22 mouse cellular contexts compared by ENCODE assay signal in the genomic region with DNA sequence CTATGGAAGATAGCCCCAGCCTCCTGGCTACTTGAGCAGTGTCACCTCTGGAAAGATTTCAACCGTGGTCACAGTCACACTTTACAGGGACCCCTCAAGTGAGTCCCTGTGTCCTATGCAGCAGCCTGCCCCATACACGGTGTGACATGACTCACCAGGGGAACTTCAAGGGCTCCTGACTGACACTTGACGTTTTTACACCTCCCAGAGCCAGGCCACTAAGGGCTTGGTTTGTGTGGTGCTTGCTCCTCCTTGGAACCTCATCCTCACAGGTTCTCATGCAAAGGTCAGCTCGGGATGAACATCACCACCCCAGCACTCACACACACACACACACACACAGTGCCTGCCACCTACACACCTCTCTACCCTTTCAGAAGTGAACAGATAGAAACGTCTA. TPM values are rescaled to one million over a fixed set of nuclear protein-coding genes. Genes with fewer than 3 reads are reported as not detected.
DNase-seq lines count a peak whose midpoint lies in the region; ATAC-seq and TF ChIP-seq lines count a peak whose summit lies in the region.
"Had no signal": no experiment of that assay in that cellular context is flagged by ENCODE, and none has a peak within 500 bp of the region (broad histone marks: within the 10 kb centered on the region; RNA-seq: fewer than 3 reads in every experiment).

No protein-coding gene starts in this region.

- no peaks in the 10 kb centered on the region for H3K9me3 ChIP-seq in heart, embryonic 16.5 days (replicated peaks; ENCODE audit: control insufficient read depth, low read length)
- H3K9me3 ChIP-seq in lung, embryonic 14.5 days (ENCODE audit: low read depth, low read length), result no peaks in the 10 kb centered on the region
- no peaks in the 10 kb centered on the region for H3K9me3 ChIP-seq in limb, embryonic 15.5 days
- no peaks in the 10 kb centered on the region for H3K9me3 ChIP-seq in stomach, postnatal 0 days (ENCODE audit: control insufficient read depth, low read length)
- H3K9me3 ChIP-seq in midbrain, embryonic 10.5 days (replicated peaks), result no peaks in the 10 kb centered on the region
- H3K9me3 ChIP-seq: embryonic facial prominence, embryonic 10.5 days; forebrain, embryonic 15.5 days; hindbrain, embryonic 13.5 days; liver, embryonic 13.5 days; lung, embryonic 15.5 days; midbrain, embryonic 13.5 days had no signal

- DNase-seq in heart, adult 18-20 months, result no peak
- no peak for DNase-seq in lung, embryonic 14.5 days
- no peak for DNase-seq in lung, postnatal 25 days (ENCODE audit: low spot score)
- DNase-seq in stomach, postnatal 0 days (ENCODE audit: low spot score), result no peak
- DNase-seq in midbrain, embryonic 10.5 days (ENCODE audit: low spot score), result no peak
- DNase-seq: adrenal gland, adult 8-10 months; cerebellum, adult 11-12 months; cerebellum, postnatal 10 days; gastrocnemius, postnatal 10 days; heart, adult 11 months; heart, postnatal 10 days; kidney, postnatal 36 days; liver, embryonic 13.5 days; right cerebral cortex, postnatal 14 days; thymus, postnatal 25 days had no signal

- peaks cover 88% of the 10 kb centered on the region for H3K4me1 ChIP-seq in heart, embryonic 16.5 days (ENCODE audit: control insufficient read depth, insufficient read depth, low read length)
- H3K4me1 ChIP-seq in lung, embryonic 14.5 days (ENCODE audit: insufficient read depth), result peaks cover 37% of the 10 kb centered on the region
- H3K4me1 ChIP-seq in limb, embryonic 15.5 days, result peaks cover 58% of the 10 kb centered on the region
- H3K4me1 ChIP-seq in stomach, postnatal 0 days (replicated peaks; ENCODE audit: control insufficient read depth, insufficient read depth), result peaks cover 16% of the 10 kb centered on the region
- H3K4me1 ChIP-seq in midbrain, embryonic 10.5 days, result peaks cover 17% of the 10 kb centered on the region

- 0 out of 2 replicates have a peak overlapping the region, but pooled peaks have one; percentile 11 for H3K9ac ChIP-seq in heart, embryonic 16.5 days (ENCODE audit: low read length)
- 0 out of 2 replicates have a peak overlapping the region, but pooled peaks have one; percentile 10 for H3K9ac ChIP-seq in lung, embryonic 14.5 days
- no peak overlapping the region for H3K9ac ChIP-seq in limb, embryonic 15.5 days
- no peak overlapping the region for H3K9ac ChIP-seq in stomach, postnatal 0 days (ENCODE audit: low read length)
- H3K9ac ChIP-seq: forebrain, embryonic 15.5 days; hindbrain, embryonic 13.5 days; liver, embryonic 13.5 days; lung, embryonic 15.5 days; midbrain, embryonic 13.5 days had no signal

- H3K4me3 ChIP-seq in heart, embryonic 16.5 days (ENCODE audit: low read length), result no peak overlapping the region
- no peak overlapping the region for H3K4me3 ChIP-seq in lung, embryonic 14.5 days (ENCODE audit: low read depth, low read length)
- no peak overlapping the region for H3K4me3 ChIP-seq in limb, embryonic 15.5 days
- no peak overlapping the region for H3K4me3 ChIP-seq in stomach, postnatal 0 days (ENCODE audit: low read depth, low read length)
- H3K4me3 ChIP-seq in midbrain, embryonic 10.5 days, result no peak overlapping the region
- H3K4me3 ChIP-seq: embryonic facial prominence, embryonic 10.5 days; forebrain, embryonic 15.5 days; hindbrain, embryonic 13.5 days; liver, embryonic 13.5 days; lung, embryonic 15.5 days; midbrain, embryonic 13.5 days had no signal

- no peak overlapping the region for H3K4me2 ChIP-seq in heart, embryonic 16.5 days (ENCODE audit: low read depth, low read length)
- H3K4me2 ChIP-seq in lung, embryonic 14.5 days, result no peak overlapping the region
- no peak overlapping the region for H3K4me2 ChIP-seq in limb, embryonic 15.5 days
- no peak overlapping the region for H3K4me2 ChIP-seq in stomach, postnatal 0 days (replicated peaks; ENCODE audit: low read depth)
- H3K4me2 ChIP-seq: forebrain, embryonic 15.5 days; hindbrain, embryonic 13.5 days; liver, embryonic 13.5 days; lung, embryonic 15.5 days; midbrain, embryonic 13.5 days had no signal

- H3K27me3 ChIP-seq in heart, embryonic 16.5 days (ENCODE audit: control insufficient read depth, insufficient read depth, low read length), result no peaks in the 10 kb centered on the region
- H3K27me3 ChIP-seq in lung, embryonic 14.5 days (ENCODE audit: insufficient read depth, low read length), result no peaks in the 10 kb centered on the region
- H3K27me3 ChIP-seq in limb, embryonic 15.5 days, result no peaks in the 10 kb centered on the region
- H3K27me3 ChIP-seq in stomach, postnatal 0 days (ENCODE audit: control insufficient read depth, insufficient read depth, low read length), result no peaks in the 10 kb centered on the region
- no peaks in the 10 kb centered on the region for H3K27me3 ChIP-seq in midbrain, embryonic 10.5 days (ENCODE audit: low read depth, poor library complexity, severe bottlenecking)
- H3K27me3 ChIP-seq: forebrain, embryonic 15.5 days; hindbrain, embryonic 13.5 days; liver, embryonic 13.5 days; lung, embryonic 15.5 days; midbrain, embryonic 13.5 days had no signal

- TF ChIP-seq EP300 in stomach, postnatal 0 days (optimal IDR thresholded peaks at IDR 0.05), result no peak

- 35% methylated on average over 5 of the region's 5 CpGs for WGBS in heart, embryonic 16.5 days
- 31% methylated on average over 5 of the region's 5 CpGs for WGBS in lung, embryonic 14.5 days
- WGBS in limb, embryonic 15.5 days, result 46% methylated on average over 5 of the region's 5 CpGs
- WGBS in stomach, postnatal 0 days, result 49% methylated on average over 5 of the region's 5 CpGs
- 88% methylated on average over 5 of the region's 5 CpGs for WGBS in midbrain, embryonic 10.5 days

- no peaks in the 10 kb centered on the region for H3K36me3 ChIP-seq in heart, embryonic 16.5 days (ENCODE audit: control insufficient read depth, insufficient read depth)
- H3K36me3 ChIP-seq in lung, embryonic 14.5 days (ENCODE audit: insufficient read depth), result no peaks in the 10 kb centered on the region
- no peaks in the 10 kb centered on the region for H3K36me3 ChIP-seq in limb, embryonic 15.5 days
- no peaks in the 10 kb centered on the region for H3K36me3 ChIP-seq in stomach, postnatal 0 days (ENCODE audit: control insufficient read depth, insufficient read depth, low read length)
- no peaks in the 10 kb centered on the region for H3K36me3 ChIP-seq in midbrain, embryonic 10.5 days
- H3K36me3 ChIP-seq: embryonic facial prominence, embryonic 10.5 days; forebrain, embryonic 15.5 days; hindbrain, embryonic 13.5 days; lung, embryonic 15.5 days; midbrain, embryonic 13.5 days had no signal

- TF ChIP-seq CTCF in lung, embryonic 14.5 days (IDR thresholded peaks at IDR 0.05; ENCODE audit: low read depth), result no peak
- TF ChIP-seq CTCF in stomach, postnatal 0 days (IDR thresholded peaks at IDR 0.05; ENCODE audit: low read depth), result no peak

- no peak overlapping the region for H3K27ac ChIP-seq in heart, embryonic 16.5 days (ENCODE audit: low read length)
- H3K27ac ChIP-seq in lung, embryonic 14.5 days (ENCODE audit: low read depth), result no peak overlapping the region
- H3K27ac ChIP-seq in limb, embryonic 15.5 days, result peak overlapping the region; percentile 47; the same call in 1 of the 2 replicates
- H3K27ac ChIP-seq in stomach, postnatal 0 days (replicated peaks), result peak overlapping the region; percentile 30; the same call in 1 of the 2 replicates
- no peak overlapping the region for H3K27ac ChIP-seq in midbrain, embryonic 10.5 days (replicated peaks)
- H3K27ac ChIP-seq: embryonic facial prominence, embryonic 10.5 days; forebrain, embryonic 15.5 days; hindbrain, embryonic 13.5 days; liver, embryonic 13.5 days; lung, embryonic 15.5 days; midbrain, embryonic 13.5 days had no signal

- ATAC-seq in heart, embryonic 16.5 days (replicated peaks; ENCODE audit: extremely low read depth, insufficient read depth, low FRiP score), result no peak
- no peak for ATAC-seq in lung, embryonic 14.5 days (ENCODE audit: insufficient read depth)
- no peak for ATAC-seq in limb, embryonic 15.5 days (ENCODE audit: insufficient number of reproducible peaks, low FRiP score, low TSS enrichment, low read depth)
- no peak for ATAC-seq in stomach, postnatal 0 days (ENCODE audit: low FRiP score, low TSS enrichment)
- ATAC-seq: forebrain, embryonic 15.5 days; midbrain, embryonic 13.5 days had no signal

RNA-seq across cellular contexts. Expression of a gene that starts 34.9 kb away (rescaled TPM):
- 36.6 and 38.6 TPM in 2 replicates for polyA plus RNA-seq in heart, embryonic 16.5 days (2015; fragmentation: Nextera tagmentation; extraction: Ambion mirVana)
- 10 to 100 TPM; 71.3 to 77.6 TPM for total RNA-seq in heart, adult 18-20 months (2021)
- 50.3 and 51.7 TPM in 2 replicates for polyA plus RNA-seq in lung, embryonic 14.5 days (2014; fragmentation: Nextera tagmentation; extraction: Ambion mirVana)
- 34.9 and 42.0 TPM in 2 replicates for polyA plus RNA-seq in limb, embryonic 15.5 days (2015; fragmentation: Nextera tagmentation; extraction: Ambion mirVana)
- polyA plus RNA-seq in stomach, postnatal 0 days (2015; fragmentation: Nextera tagmentation; extraction: Ambion mirVana), result 34.0 and 35.9 TPM in 2 replicates
- polyA plus RNA-seq in midbrain, embryonic 10.5 days (2016; fragmentation: Nextera tagmentation; extraction: Ambion mirVana), result 35.0 and 36.8 TPM in 2 replicates

Comparison
In these comparisons a context has a peak if more than half of its experiments do, and no peak if none do; other contexts are left out.
1. H3K27ac ChIP-seq: peak in limb, embryonic 15.5 days (single experiment) and stomach, postnatal 0 days (single experiment); none in heart, embryonic 16.5 days (single experiment), lung, embryonic 14.5 days (single experiment) and midbrain, embryonic 10.5 days (single experiment).
2. H3K9ac ChIP-seq: peak in heart, embryonic 16.5 days (single experiment) and lung, embryonic 14.5 days (single experiment); none in limb, embryonic 15.5 days (single experiment) and stomach, postnatal 0 days (single experiment).